Mouse (Mus musculus) midbrain, embryonic 16.5 days (tissue): ENCODE results near the gene Pkd1l3. TPM values are rescaled to one million over a fixed set of nuclear protein-coding genes. Genes with fewer than 3 reads are reported as not detected.

Experiments used
- ATAC-seq: fragments of 200-750 bp; cut with Nextera tagmentation; 2 replicates; pipeline ENCODE4 v1.8.0; 2017; ENCODE audit warnings: moderate TSS enrichment
- H3K27ac ChIP-seq: fragments of 300-500 bp; sonication (generic); 2 replicates; pipeline ENCODE4 v1.5.1; 2014; ENCODE audit warnings: mild to moderate bottlenecking, low read length, mixed read lengths
- H3K27me3 ChIP-seq: fragments of 300-500 bp; sonication (generic); 2 replicates; pipeline ENCODE4 v1.6.1; 2014; ENCODE audit warnings: low read depth, low read length, mixed read lengths; ENCODE audit not compliant: control insufficient read depth, insufficient read depth
- H3K36me3 ChIP-seq: fragments of 300-500 bp; sonication (generic); 2 replicates; pipeline ENCODE4 v1.6.1; 2014; ENCODE audit warnings: mild to moderate bottlenecking, low read length, moderate library complexity, mixed read lengths; ENCODE audit not compliant: control insufficient read depth, insufficient read depth
- H3K4me1 ChIP-seq: fragments of 300-500 bp; sonication (generic); 2 replicates; pipeline ENCODE4 v1.6.1; 2014; ENCODE audit warnings: mild to moderate bottlenecking, low read length, mixed read lengths; ENCODE audit not compliant: control insufficient read depth, insufficient read depth
- H3K4me2 ChIP-seq: fragments of 300-500 bp; sonication (generic); 2 replicates; pipeline ENCODE4 v1.6.1; 2014; ENCODE audit warnings: mild to moderate bottlenecking, low read length, mixed read lengths
- H3K4me3 ChIP-seq: fragments of 300-500 bp; sonication (generic); 2 replicates; pipeline ENCODE4 v1.5.1; 2014; ENCODE audit warnings: low read depth, mild to moderate bottlenecking, low read length, moderate library complexity, mixed read lengths
- H3K9ac ChIP-seq: fragments of 300-500 bp; sonication (generic); 2 replicates; pipeline ENCODE4 v1.6.1; 2014; ENCODE audit warnings: low read depth, low read length, mixed read lengths
- H3K9me3 ChIP-seq: fragments of 300-500 bp; sonication (generic); replicated peaks from 2 replicates; pipeline ENCODE4 v1.6.1; 2014; ENCODE audit warnings: mild to moderate bottlenecking, low read length, mixed read lengths; ENCODE audit not compliant: control insufficient read depth, poor library complexity, severe bottlenecking
- WGBS: fragments of 180-500 bp; shearing (Covaris S2); extraction: QIAGEN DNeasy Blood & Tissue Kit; methylation state at CpG from one replicate; pipeline ENCODE4 v1.1.7; 2014; 5-methylcytosine and 5-hydroxymethylcytosine counted together
- polyA plus RNA-seq: library from polyadenylated mRNA; unstranded; fragments of >200 nt; fragmentation: Nextera tagmentation; extraction: Ambion mirVana; gene quantifications from 2 replicates; pipeline ENCODE4 v1.2.1, GENCODE M21; 2015

Pkd1l3 gene
- polyA plus RNA-seq, 1 experiment from 2014 or later, result 0.20 TPM

DNA sequence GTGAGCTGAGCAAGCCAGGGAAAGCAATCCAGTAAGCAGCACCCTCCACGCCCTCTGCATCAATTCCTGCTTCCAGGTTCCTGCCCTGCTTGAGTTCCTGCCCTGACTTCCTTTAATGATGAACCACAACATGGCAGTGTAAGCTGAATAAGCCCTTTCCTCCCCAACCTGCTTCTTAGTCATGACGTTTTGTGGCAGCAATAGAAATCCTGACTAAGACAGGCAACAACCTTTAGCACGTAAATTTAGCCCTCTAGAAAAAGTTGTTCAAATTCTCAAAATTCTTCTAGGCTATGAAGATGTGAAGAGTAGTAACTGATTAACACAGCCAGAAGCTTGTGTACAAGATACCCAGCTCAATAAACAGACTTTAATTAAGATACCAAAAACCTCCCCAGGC lies 67.2 kb downstream of the Pkd1l3 start:
- Histone ChIP-seq H3K4me3 (no peak overlapping the region), H3K4me2 (no peak overlapping the region), H3K27ac (no peak overlapping the region), H3K36me3 (peaks cover 51% of the 10 kb centered on the region), H3K4me1 (peaks cover 2% of the 10 kb centered on the region; the same call in 1 of the 2 replicates), H3K27me3 (no peaks in the 10 kb centered on the region), H3K9ac (no peak overlapping the region), H3K9me3 (no peaks in the 10 kb centered on the region)
- WGBS, result 79% methylated on average over 3 of the region's 3 CpGs
- no peak for ATAC-seq

DNA sequence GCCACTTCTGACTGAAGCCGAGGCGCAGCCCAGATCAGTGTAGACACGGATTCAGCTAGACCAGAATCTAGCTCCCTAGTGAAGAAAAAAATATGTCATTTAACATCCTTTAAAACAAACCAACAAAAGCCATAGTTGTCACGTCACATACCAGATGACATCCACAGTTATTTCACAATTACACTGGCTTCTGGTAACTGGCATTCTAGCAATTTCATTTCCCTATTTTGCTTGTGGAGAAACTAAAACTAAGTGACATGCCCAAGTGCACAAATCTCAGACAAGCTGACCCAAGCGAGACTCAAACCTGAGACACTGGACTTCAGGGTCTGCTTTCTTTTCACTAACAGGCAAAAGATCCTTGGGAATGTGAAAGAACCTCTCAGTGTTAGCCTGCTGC lies 67.8 kb downstream of the Pkd1l3 start:
- Histone ChIP-seq H3K4me3 (no peak overlapping the region), H3K27me3 (no peaks in the 10 kb centered on the region), H3K4me2 (no peak overlapping the region), H3K9me3 (no peaks in the 10 kb centered on the region), H3K27ac (no peak overlapping the region), H3K4me1 (peaks cover 2% of the 10 kb centered on the region; the same call in 1 of the 2 replicates), H3K36me3 (peaks cover 47% of the 10 kb centered on the region), H3K9ac (no peak overlapping the region)
- 95% methylated on average over 5 of the region's 5 CpGs for WGBS
- ATAC-seq, result no peak

DNA sequence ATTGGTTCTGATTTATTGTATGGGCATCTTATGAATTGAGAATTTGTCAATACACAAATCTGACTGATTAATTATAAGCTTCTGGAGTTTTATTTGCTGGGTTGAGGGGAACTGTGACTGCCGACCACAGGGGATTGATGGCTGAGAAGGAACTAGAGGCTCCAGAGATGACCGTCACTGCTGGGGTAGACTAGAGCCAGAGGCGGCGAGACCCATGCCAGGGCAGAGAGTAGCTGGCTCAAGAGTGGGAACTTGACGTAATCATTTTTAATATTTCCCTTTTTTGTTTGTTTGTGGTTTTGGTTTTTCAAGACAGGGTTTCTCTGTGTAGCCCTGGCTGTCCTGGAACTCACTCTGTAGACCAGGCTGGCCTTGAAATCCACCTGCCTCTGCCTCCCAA lies 72.9 kb downstream of the Pkd1l3 start:
- peaks cover 10% of the 10 kb centered on the region for H3K36me3 ChIP-seq
- no peak for ATAC-seq
- no peaks in the 10 kb centered on the region for H3K27me3 ChIP-seq
- H3K9me3 ChIP-seq, result no peaks in the 10 kb centered on the region
- H3K4me2 ChIP-seq, result no peak overlapping the region
- H3K27ac ChIP-seq, result no peak overlapping the region
- H3K4me3 ChIP-seq, result no peak overlapping the region
- WGBS, result 92% methylated on average over 5 of the region's 5 CpGs
- no peak overlapping the region for H3K9ac ChIP-seq
- peaks cover 19% of the 10 kb centered on the region for H3K4me1 ChIP-seq

- WGBS, result 47% methylated on average over 5 of the region's 5 CpGs
- Histone ChIP-seq H3K9me3 (no peaks in the 10 kb centered on the region), H3K36me3 (no peaks in the 10 kb centered on the region), H3K27ac (no peak overlapping the region; the same call in 1 of the 2 replicates), H3K4me1 (peaks cover 23% of the 10 kb centered on the region), H3K4me2 (peak overlapping the region; percentile 74), H3K27me3 (no peaks in the 10 kb centered on the region), H3K9ac (peak overlapping the region; percentile 100), H3K4me3 (peak overlapping the region; percentile 98)
- no peak for ATAC-seq
Observed at GRCm38 (mm10) chr8:109691769-109692168, 77.5 kb downstream of the Pkd1l3 start.

- Histone ChIP-seq H3K4me3 (peak overlapping the region; percentile 98), H3K27ac (peak overlapping the region; percentile 87), H3K4me1 (peaks cover 23% of the 10 kb centered on the region), H3K9ac (peak overlapping the region; percentile 100), H3K9me3 (no peaks in the 10 kb centered on the region), H3K36me3 (no peaks in the 10 kb centered on the region), H3K4me2 (peak overlapping the region; percentile 74), H3K27me3 (no peaks in the 10 kb centered on the region)
- peak; percentile 78 for ATAC-seq
- under 1% methylated on average over 37 of the region's 38 CpGs for WGBS
Observed at GRCm38 (mm10) chr8:109692443-109693145, 78.3 kb downstream of the Pkd1l3 start.

DNA sequence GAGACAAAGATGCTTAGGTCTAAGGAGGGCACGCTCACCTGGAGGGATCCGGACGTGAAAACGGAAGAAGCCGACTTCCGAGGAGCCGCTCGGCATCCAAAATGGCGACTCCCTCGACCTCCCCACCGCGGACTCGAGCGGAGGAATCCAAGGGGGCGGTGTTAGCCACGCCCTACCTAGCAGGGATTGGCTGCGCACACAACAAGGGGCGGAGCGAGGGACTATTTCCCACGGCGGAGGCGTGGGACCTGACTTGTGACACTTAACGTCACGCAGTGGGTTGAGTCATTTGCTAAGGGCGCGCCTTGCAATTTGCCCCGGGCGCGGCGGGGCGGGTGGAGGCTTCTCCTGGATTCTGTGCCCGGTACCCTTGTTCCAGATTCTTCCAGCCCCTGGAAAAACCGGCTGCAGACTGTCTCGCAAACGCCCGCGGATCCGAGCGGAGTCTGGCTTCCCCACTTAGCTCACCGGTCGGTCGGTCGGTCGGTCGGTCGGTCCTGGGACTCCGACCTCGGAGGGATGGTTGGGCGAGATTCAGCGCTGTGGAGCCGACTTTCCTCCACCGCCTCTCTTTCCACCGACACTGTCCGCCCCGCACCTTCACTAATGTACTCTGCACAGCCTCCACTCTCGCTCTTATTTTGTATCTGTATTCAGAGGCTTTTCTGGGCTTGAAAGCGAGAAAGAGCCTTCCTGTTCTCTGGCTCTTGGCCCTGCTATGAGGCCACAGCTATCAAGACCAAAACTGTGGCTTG lies 79.0 kb downstream of the Pkd1l3 start, which contains the start of gene Ist1:
Gene Ist1 (minus strand): TSS at position 115 of the 755 bp plus-strand sequence.
- Histone ChIP-seq H3K9ac (peak within 1 kb of the TSS; percentile 100), H3K27ac (peak within 1 kb of the TSS; percentile 87), H3K9me3 (no peaks in the 10 kb centered on the region), H3K4me3 (peak within 1 kb of the TSS; percentile 98), H3K36me3 (no peaks in the 10 kb centered on the region), H3K4me2 (peak within 1 kb of the TSS; percentile 74), H3K4me1 (peaks cover 23% of the 10 kb centered on the region), H3K27me3 (no peaks in the 10 kb centered on the region)
- WGBS, result under 1% methylated on average over 57 of the region's 57 CpGs
- ATAC-seq, result peak; percentile 96

GRCm38 (mm10) chr8:109694154-109694553 lies 79.8 kb downstream of the Pkd1l3 start:
- 68% methylated on average over 6 of the region's 6 CpGs for WGBS
- Histone ChIP-seq H3K9ac (no peak overlapping the region), H3K27me3 (no peaks in the 10 kb centered on the region), H3K4me1 (peaks cover 23% of the 10 kb centered on the region), H3K36me3 (no peaks in the 10 kb centered on the region), H3K27ac (no peak overlapping the region), H3K4me2 (peak overlapping the region; percentile 54; the same call in 1 of the 2 replicates), H3K9me3 (no peaks in the 10 kb centered on the region), H3K4me3 (no peak overlapping the region)
- no peak for ATAC-seq

GRCm38 (mm10) chr8:109697754-109698153 lies 83.4 kb downstream of the Pkd1l3 start:
- no peak for ATAC-seq
- Histone ChIP-seq H3K4me1 (peaks cover 6% of the 10 kb centered on the region), H3K4me3 (no peak overlapping the region)

DNA sequence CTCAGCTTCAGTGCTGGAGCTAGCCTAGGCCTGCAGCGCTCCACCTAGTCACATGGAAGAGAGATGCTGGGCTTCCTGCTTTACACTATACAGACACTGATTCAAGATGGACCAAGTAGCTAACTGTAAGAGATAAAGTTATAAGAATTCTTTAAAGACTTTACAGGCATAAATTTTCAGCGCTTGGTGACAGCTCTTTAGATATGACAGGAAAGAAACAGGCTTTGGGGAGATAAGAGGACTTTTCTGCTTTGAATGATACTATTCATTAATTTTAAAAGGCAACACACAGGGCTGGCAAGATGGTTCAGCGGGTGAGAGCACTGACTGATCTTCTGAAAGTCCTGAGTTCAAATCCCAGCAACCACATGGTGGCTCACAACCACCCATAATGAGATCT lies 84.2 kb downstream of the Pkd1l3 start:
- H3K27me3 ChIP-seq, result no peaks in the 10 kb centered on the region; the same call in 1 of the 2 replicates
- no peaks in the 10 kb centered on the region for H3K9me3 ChIP-seq
- no peak overlapping the region for H3K9ac ChIP-seq
- H3K4me1 ChIP-seq, result peaks cover 6% of the 10 kb centered on the region
- no peak overlapping the region for H3K4me2 ChIP-seq
- no peak overlapping the region for H3K27ac ChIP-seq
- H3K4me3 ChIP-seq, result no peak overlapping the region
- no peaks in the 10 kb centered on the region for H3K36me3 ChIP-seq
- WGBS, result 79% methylated on average over 3 of the region's 3 CpGs
- ATAC-seq, result no peak

More at GRCm38 (mm10) chr8:109697754-109698153, 83.4 kb downstream of the Pkd1l3 start:
- no peaks in the 10 kb centered on the region; the same call in 1 of the 2 replicates for H3K27me3 ChIP-seq
- H3K4me2 ChIP-seq, result no peak overlapping the region
- H3K36me3 ChIP-seq, result no peaks in the 10 kb centered on the region
- H3K27ac ChIP-seq, result no peak overlapping the region
- no peaks in the 10 kb centered on the region for H3K9me3 ChIP-seq
- 80% methylated on average over 1 of the region's 1 CpGs for WGBS
- H3K9ac ChIP-seq, result no peak overlapping the region
